Mouse (Mus musculus) spleen, postnatal 14 days (tissue): ENCODE data around the gene Ccdc181.

ENCODE experiments used
- DNase-seq, 2 experiments: peaks; one replicate each; pipeline ENCODE4 v3.0.0; 2021 to 2022; ENCODE audit warnings: low spot score in 2 of 2

The Ccdc181 gene

GRCm38 (mm10) chr1:164335435-164335834 is 60.0 kb downstream of the Ccdc181 start:
- no peak for DNase-seq

- DNase-seq, result no peak
Measured at GRCm38 (mm10) chr1:164335846-164336245, 60.5 kb downstream of the Ccdc181 start.
